Mouse (Mus musculus): ENCODE data around the gene Ogg1.
"Not testable (repeated sequence)": the region's sequence is repeated elsewhere in the genome, so short reads cannot be mapped to it uniquely, and the experiment has no call there.

The Ogg1 gene

DNA sequence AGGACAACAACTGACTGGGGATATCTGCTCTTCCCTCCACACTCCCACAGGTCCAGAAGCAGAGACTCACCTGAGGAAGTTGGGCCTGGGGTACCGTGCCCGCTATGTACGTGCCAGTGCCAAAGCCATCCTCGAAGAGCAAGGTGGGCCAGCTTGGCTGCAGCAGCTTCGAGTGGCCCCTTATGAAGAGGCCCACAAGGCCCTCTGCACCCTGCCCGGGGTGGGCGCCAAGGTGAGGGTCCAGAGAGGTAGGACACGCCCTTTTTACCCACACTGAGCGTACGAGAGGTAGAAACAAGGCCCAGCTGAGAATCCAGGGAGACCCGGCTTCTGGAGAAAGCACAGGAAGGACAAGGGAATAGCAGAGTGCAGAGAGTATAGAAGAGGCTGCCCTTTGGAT is 4.9 kb downstream of the Ogg1 start:
- no peak for DNase-seq (ENCODE audit: low spot score in 2 of 2)

DNA sequence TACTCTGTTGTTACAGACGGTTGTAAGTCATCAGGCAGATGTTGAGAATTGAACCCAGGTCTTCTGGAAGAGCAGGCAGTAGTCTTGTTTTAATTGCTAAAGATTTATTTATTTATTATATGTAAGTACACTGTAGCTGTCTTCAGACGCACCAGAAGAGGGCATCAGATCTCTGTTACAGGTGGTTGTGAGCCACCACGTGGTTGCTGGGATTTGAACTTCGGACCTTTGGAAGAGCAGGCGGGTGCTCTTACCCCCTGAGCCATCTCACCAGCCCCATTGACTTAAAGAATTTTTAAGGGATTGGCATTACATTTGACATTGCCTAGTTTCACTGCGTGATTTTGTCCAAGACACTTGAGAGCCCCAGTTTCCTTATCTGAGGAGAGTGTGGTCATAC is 6.0 kb downstream of the Ogg1 start:
- DNase-seq (ENCODE audit: low spot score in 2 of 2) = not testable (repeated sequence)

DNA sequence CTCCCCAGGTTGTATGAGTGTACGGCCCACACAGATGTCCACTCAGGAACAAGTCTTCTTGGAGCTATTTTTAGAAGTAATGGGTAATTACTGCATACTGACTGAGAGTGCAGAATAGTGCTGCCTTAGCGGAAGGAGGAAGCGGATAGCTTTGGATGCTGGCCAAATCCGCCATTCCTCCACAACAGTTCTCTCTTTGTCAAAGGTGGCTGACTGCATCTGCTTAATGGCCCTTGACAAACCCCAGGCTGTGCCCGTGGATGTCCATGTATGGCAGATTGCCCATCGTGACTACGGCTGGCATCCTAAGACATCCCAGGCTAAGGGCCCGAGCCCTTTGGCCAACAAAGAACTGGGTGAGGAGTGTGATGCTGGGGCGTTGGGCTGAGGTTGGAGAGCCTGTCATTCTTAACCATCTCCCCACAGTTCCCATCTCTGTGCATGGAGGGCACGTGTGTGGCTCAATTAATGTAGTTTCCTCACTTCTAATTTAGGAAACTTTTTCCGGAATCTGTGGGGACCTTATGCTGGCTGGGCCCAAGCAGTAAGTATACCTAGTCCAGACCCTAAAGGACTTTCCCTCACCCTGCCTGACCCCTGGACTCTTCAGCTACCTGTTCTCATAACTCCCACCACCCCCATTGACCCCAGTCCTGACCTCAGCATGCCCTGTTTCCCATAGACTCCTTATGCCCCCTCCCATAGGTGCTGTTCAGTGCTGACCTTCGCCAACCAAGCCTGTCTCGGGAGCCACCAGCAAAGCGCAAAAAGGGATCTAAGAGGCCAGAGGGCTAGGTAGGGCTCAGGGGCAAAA is 6.6 kb downstream of the Ogg1 start:
- DNase-seq (ENCODE audit: low spot score in 2 of 2) = peak in 1 of 2 experiments; percentile 65

DNA sequence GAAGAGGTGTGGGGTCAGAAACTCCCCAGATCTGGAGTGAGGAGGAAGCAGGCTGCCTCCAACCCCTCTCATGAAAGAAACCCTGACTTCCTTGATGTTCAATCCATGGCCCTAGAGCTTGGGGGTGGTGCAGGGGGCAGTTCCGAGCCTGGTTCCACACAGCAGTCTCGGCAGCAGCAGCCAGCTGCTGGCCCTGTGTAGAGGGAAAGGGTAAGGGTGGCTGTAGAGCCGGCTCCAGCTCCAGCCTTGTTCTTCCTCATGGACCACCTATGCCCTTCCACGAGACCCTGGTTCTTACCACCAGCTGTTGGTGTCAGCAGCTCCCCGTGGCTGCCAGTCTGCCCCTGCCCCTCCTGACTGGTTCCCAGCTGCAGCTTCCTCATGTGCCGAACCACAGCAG is 7.4 kb downstream of the Ogg1 start:
- DNase-seq (ENCODE audit: low spot score in 2 of 2) = no peak

DNA sequence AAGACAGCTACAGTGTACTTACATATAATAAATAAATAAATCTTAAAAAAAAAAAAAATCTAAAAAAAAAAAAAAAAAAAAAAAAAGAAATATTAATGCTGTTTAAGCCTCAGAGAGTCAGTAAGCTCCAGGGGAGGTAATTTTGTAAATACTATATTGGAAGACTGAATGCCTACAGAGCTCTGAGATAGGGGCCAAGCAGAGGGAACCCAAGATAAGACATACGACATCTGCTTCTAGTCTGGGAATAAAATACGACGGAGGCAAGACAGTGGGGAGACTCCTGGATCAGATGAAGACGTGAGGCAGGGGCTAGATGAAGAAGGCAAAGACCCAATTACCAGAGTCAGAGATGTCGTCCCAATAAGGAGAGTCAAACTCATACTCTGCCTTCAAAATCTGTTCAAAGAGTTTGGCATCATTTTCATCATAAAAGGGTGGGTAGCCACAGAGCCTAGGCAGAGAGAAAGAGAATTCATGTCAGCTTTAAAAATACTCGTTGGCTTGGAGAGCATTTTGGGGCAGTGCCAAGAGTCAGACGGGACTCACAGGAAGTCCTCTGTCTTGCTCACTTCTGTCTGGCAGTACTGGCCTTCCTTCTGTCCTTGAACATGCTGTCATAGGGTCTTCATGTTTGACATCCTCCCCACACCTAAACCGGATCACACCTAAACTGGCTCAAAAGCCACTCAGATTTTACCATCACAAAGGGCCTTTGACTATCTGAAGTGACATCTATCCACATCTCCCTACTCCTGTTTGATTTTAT is 10.3 kb downstream of the Ogg1 start:
- DNase-seq (ENCODE audit: low spot score in 2 of 2) = no peak

DNA sequence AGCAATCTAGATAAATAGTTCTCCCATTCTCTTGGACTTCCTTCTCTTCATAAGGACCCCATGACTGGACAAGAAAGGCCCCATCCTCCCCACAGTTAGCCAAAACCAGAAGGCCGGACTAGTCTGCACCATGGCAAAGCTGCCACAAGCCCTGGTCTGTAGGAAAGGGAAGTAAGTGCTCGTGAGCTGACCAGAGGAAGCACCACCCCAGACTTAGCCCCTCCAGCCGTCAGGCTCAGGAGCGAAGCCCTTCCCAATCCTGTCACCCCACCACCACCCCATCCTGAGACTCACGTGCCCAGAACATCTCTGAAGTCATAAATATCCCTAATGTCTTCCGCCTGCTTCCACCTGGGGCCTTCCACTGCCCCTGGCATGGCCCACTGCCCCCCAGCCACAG is 14.8 kb downstream of the Ogg1 start:
- DNase-seq (ENCODE audit: low spot score in 2 of 2) = no peak

DNA sequence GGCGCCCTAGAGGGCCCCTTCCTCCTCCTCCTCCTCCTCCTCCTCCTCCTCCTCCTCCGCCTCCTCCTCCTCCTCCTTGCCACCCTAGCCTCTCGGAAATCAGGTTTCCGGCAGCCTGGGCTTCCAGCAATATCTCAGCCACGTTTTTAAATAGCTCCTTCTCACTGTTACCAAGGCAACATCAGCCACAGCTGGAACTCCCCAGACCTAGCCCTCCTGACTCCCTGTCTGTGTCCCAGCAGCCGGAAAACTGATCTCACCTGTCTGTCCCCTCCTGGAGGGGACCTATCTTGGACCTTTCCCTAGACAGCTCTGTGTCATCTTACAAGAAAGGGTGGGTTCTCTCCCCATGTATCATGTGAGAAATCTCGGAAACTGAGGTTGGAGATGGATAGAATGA is 15.5 kb downstream of the Ogg1 start:
- DNase-seq (ENCODE audit: low spot score in 2 of 2) = no peak

DNA sequence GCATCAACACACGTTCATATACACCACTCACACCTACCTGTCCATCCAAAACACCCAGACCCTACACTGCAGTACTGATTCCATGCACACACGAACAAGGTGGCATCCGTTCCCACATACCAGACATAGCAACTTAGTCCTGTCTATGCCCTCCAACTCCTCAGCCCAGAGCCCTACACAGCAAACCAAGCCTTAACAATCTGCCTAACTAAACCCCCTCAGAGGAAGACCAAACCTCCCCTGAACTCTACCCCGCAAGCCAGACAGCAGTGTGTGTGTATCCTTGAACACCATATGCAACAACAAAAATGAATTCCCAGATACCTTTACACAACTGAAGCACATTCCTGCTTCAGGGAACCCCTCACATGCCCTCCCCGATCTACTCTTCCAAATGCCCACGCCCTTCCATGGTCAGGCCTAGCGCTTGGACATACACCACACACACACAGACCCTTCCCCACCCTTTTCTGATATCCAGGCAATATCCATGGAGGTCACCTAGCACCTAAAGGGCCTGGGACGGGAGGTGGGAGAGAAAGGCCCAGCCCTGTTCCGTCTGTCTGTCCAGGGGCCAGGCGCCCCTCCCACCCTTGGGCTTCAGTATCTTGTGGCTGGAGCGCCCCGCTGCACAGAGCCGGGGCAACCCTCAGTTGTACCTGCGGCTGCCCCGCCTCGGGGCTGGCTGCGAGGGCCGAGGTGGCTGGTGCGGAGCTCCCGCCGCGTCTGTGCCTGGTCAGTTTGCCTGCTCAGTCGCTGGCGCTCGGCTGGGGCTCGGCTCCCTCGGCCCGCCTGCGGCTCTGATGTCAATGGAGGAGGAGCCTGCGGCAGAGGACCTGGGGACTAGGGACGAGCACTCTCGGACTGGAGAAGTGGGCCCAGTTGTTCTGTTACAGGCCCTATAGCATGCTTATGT is 16.7 kb downstream of the Ogg1 start, which contains the start of gene Camk1:
TSS of gene Camk1 (minus strand) at position 808 of the 916 bp plus-strand sequence.
- peak; percentile 77 to 83 for DNase-seq (ENCODE audit: low spot score in 2 of 2)

DNA sequence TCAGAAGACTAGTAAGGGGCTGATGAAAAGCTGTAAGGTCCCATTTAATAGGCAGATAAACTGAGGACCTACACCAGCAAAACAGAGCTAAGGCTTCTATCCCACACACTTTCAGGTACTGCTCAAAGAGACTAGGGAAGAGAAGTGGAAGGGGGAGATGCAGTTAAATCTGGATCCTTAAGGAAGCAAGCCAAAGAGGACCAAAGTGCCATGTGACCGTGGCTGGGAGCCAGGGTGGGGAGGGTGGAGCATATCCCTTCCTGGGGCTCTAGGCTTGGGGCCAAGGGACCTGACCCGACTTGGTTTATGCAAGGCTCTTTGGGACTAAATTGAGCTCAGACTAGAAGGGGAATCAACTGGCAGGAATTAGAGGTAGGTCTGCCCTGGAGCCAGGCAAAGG is 17.5 kb downstream of the Ogg1 start:
- no peak for DNase-seq (ENCODE audit: low spot score in 2 of 2)

DNA sequence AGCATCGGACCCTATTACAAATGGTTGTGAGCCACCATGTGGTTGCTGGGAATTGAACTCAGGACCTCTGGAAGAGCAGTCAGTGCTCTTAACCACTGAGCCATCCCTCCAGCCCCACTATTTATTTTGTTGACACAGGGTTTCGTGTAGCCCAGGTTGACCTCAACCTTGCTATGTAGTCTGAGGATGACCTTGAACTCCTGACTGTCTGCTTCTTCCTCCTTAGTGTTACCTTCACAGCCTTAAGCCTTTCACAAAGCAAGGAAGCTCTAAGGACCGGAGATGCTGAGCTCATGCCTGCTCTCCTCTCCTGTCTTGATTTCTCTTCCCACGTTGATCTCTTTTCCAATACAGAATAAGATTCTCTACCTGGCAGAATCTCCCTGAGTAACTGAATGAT is 20.1 kb downstream of the Ogg1 start:
- no peak for DNase-seq (ENCODE audit: low spot score in 2 of 2)

DNA sequence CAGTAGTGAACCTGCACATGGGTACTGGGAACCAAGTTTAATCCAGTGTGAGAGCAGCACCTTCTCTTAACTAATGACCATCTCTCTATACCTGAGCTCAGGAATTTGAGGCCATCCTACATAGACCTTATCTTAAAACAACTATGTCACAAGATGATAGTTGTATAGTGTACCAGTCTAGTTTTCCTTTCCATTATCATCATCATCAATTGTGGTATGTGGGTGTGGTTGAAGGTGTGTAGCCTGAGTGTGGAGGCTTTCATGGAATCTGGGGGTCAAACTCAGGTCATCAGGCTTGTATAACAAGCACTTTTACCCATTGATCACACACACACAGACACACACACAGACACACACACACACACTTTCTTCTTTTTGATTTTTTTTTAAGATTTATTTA is 23.8 kb downstream of the Ogg1 start:
- DNase-seq (ENCODE audit: low spot score in 2 of 2) = no peak

DNA sequence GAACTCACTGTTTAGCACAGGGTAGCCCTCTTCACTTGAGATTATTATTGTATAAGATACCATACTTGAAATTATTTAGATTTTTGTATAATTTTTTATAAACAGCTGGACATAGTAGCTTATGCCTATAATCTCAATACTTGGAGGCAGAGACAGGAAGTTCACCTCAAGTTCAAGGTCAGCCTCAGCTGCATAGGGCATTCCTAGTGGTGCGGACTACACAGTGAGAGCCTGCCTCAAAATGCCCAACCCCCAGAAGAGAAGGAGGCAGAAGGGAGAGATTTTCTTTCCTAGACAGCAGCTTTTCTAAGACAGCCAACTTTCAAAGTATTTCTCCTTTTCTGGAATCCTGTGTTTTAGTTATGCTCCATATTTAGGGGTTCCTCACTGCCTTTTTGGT is 24.4 kb downstream of the Ogg1 start:
- DNase-seq (ENCODE audit: low spot score in 2 of 2) = no peak

DNA sequence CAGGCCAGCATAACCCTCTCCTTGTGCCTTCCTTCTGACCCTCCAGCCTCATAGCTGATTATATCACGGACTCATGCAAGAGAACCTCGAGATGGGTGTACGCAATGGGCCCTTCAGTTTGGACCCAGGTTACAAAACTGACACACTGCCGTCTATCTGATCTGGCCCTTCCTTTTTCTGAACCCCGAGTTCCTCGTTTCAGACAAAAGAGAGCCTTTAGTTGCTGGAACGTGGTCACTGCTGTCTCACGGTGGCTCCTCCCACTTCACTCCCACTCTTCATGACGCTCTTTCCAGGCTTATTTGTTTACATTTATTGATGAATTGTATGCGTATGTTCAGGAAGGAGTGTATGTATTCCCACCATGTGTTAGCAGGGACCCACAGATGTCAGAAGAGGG is 24.9 kb downstream of the Ogg1 start:
- DNase-seq (ENCODE audit: low spot score in 2 of 2) = no peak

DNA sequence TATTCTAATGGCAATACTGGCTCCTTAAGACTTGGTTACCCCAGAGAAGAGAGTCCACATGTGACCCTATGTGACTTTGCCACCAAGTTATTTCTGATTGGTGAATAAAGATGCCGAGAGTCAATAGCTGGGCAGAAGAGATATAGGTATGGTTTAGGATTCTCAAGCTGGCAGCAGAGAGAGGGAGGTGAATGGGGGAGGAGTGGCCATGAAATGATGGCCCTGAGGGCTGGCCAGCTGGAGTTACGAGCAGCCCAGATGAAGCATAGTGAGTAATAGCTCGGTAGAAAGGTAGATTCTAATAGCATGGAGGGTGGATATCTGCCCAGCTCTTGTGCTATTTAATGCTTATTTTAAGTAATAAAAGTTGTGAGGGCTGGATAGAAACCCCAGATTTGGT is 26.0 kb downstream of the Ogg1 start:
- DNase-seq (ENCODE audit: low spot score in 2 of 2) = no peak

DNA sequence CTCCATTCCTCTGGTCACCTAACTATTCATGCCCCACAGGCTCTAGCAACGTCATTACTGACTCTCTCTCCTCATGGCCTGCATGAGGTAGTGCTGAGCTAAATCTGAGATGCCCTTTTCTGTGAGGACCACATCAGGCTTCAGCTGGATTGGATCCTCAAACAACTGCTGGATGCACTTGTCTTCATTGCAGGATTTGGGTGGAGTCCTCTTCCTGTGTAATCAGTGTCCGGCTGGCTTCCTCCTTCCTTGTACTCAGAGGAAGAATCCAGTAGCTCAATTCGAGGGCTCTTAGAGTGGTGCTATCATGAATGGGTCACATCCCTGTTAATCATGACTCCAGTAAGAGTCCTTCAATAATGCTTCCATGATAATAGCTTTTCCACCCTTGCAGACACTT is 26.9 kb downstream of the Ogg1 start:
- no peak for DNase-seq (ENCODE audit: low spot score in 2 of 2)

DNA sequence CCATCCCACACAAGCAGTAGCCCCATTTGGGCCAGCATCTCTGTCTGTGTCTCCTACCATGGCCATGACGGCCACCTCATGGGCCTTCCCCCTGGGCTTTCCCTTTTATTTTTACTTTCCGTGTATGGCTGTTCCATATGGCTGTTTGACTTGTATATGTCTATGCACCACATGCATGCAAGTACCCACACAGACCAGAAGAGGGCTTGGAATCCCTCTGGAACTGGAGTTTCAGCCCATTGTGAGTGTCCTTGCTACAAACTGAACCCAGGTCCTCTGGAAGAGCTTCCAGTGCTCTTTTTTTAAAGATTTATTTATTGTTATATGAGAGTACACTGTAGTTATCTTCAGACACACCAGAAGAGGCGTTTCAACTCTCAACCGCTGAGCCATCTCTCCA is 34.7 kb downstream of the Ogg1 start:
- DNase-seq (ENCODE audit: low spot score in 2 of 2) = no peak

DNA sequence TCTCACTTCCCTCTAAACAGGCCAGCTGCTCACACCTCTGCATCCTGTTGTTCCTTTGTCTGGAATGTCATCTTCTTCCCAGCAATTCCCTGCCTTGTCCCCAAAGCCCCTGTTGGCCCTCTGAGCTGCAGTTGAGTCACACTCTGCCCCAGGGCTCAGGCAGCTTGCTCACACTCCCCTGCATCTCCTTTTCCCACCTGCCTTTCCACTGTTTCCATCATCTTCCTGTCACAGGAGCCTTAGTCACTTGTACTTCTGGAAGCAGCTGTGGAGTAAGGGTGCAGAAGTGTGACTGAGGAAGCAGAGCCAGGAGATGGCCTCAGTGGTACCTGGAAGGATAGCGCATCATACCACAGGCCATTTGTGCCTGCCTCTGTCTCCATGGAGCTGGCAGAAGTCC is 35.5 kb downstream of the Ogg1 start:
- DNase-seq (ENCODE audit: low spot score in 2 of 2) = no peak

DNA sequence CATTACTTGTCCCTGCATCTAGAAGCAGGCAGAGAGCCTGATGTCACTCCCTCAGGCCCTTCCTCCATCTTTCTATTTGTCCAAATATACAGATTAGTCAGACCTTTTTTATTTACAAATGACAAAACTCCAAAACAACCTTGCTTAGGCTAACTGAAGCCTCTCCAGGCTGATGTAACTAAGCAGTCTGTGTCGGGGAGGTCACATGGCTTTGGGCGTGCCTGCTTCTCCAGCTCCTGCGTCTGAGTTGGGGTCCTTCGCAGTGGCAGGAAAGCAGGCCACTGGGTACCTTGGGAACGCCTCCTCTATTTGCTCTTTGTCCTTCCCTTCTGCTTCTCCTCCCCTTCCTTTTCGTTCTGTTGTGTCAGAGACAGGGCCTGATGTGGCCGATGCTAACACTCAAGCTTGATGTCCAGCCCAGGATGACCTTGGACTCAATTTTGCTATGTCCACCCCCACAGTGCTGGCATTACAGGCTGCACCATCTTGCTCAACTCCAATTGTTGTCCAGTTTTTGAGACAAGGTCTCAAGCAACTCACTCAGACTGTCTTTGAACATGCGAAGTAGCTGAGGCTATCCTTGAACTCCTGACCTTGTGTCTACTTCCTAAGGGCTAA is 37.9 kb downstream of the Ogg1 start:
- DNase-seq (ENCODE audit: low spot score in 2 of 2) = no peak

DNA sequence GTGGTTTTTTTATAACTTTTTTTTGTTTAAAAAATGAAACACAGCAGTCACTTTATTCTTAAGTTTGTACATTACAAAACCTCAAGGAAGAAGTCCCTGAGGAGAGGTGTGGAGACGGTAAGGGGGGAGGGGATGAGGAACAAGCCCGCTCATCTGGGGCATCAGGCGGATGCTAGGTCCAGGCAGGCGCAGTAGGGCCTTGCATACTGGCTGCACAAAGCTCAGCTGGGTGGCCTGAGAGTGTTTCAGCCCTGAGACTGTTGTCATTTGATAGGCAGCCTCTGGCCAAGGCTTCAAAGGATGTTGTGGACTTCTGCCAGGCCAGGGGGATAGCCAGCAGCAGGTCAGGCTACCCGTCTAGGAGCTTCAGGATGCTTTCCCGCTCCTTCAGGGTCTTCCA is 39.9 kb downstream of the Ogg1 start:
- DNase-seq (ENCODE audit: low spot score in 2 of 2) = no peak

DNA sequence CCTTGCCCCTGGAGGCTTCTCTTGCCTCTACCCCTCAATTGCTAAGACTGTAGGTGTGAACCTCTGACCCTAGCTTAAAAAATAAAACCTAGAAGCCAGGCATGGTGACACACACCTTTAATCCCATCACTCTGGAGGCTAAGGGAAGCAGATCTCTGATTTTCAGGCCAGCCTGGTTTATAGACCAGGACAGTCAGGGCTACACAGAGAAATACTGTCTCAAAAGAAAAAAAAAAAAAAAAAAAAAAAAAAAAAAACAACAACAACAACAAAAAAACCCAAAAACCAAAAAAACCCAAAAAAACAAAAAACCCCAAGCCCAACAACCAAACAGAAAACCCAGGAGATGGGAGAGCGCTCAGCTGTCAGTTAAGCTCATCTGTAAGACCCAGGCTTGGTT is 40.8 kb downstream of the Ogg1 start:
- DNase-seq (ENCODE audit: low spot score in 2 of 2) = no peak

DNA sequence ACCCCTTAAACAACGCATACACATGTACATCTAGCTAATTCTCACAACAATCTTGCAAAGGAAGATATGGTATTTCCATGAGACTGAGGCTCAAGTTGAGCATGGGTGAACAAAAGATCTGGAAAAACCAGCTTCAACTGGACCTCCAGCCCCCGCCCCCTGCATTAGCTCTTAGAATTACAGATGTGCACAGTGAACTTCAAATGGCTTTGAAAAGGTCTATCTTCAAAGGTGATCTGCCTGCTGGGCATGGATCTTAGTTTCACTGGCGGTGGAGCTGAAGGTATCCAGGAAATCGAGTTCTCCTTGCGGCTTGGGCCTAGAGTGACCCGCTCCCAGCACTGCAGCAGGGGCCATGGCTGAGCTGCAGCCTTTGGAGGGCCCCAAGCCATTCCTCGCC is 41.4 kb downstream of the Ogg1 start:
- no peak for DNase-seq (ENCODE audit: low spot score in 2 of 2)

DNA sequence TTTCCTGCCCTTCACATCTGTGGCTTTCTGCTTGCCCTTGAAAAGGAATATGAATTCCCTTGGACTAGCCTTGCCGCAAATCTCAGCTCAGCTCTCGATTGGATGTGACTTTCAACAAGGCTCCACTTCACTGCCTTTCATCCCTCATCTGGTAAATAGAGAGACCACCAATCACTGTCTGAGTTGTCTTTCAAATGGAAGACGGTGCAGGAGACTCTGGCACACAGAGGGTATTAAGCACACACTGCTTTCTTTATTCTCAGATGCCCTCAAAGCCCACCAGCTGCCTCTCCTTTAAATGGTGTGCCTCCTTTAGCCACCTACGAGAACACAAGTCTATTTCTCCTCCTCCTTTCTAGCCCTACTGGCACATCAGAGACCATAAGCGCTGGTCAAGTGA is 41.8 kb downstream of the Ogg1 start:
- DNase-seq (ENCODE audit: low spot score in 2 of 2) = no peak
